Mouse (Mus musculus) left cerebral cortex, postnatal 10 days (tissue): ENCODE results near the gene Mylk. TPM values are rescaled to one million over a fixed set of nuclear protein-coding genes. Genes with fewer than 3 reads are reported as not detected.

ENCODE experiments used
- DNase-seq, 2 experiments: peaks; one replicate each; pipeline ENCODE4 v3.0.0; 2021 to 2022; ENCODE audit warnings: low spot score in 2 of 2, mixed read lengths in 1 of 2; ENCODE audit errors: extremely low spot score in 1 of 2
- intact Hi-C: fragments of 180-260 bp; cut with DNase I; formaldehyde crosslinking; loops from one replicate; pipeline ENCODE4 v1.15.1; 2025
- total RNA-seq, 2 experiments: library from RNA; stranded (reverse); gene quantifications; 2 replicates each; pipeline ENCODE4 v1.2.3; 2021

The Mylk gene
- total RNA-seq, 2 experiments from 2014 or later, result 8.2 to 8.5 TPM

DNA sequence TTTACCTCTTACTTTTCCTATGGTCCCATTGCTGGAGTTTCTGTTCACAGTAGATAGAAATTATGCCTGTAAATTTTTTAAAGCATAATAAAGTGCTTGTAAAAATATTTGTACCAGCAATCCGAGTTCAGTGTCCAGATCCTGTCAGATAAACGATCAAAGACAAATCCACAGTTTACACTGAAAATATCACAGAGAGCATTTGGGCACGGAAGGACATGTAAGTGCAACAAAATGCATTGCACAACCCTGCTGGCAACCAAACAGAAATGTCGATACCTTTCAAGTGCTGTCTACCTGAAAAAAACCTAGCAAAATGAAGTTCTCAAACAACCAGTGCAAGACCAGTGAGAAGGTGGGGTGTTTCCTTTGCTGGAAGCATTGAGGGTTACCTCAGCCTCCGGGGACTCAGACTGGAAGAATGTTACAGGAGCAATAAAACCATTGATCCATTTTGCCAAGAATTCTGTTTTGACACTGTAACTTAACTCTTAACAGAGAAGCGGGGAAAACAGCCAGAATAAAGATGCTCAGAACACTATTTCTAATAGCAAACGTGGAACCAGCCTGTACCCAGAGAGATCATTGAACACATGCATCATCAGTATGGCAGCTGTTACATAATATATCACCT is 80.2 kb downstream of the Mylk start:
- no peak for DNase-seq
- intact Hi-C loops, result no loop called here

DNA sequence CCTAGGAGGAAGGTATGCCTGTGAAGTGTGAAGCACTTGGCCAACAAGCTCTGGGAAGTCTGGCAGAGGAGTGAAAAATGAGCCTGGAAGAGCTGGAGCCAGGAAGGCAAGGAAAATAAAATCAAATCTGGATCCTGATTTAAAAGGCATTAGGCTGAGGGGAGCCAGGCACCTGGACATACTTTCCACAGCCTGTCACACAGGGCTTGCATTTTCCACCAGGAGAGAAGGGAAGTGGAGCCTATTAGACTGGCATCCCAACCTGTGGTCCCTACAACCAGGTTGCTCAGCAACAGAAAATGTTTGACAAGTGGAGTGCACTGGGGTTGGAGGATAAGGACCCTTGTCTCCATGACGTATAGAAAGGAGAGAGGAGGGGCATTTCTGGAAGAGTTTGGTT is 89.5 kb downstream of the Mylk start:
- intact Hi-C loops, result no loop called here

DNA sequence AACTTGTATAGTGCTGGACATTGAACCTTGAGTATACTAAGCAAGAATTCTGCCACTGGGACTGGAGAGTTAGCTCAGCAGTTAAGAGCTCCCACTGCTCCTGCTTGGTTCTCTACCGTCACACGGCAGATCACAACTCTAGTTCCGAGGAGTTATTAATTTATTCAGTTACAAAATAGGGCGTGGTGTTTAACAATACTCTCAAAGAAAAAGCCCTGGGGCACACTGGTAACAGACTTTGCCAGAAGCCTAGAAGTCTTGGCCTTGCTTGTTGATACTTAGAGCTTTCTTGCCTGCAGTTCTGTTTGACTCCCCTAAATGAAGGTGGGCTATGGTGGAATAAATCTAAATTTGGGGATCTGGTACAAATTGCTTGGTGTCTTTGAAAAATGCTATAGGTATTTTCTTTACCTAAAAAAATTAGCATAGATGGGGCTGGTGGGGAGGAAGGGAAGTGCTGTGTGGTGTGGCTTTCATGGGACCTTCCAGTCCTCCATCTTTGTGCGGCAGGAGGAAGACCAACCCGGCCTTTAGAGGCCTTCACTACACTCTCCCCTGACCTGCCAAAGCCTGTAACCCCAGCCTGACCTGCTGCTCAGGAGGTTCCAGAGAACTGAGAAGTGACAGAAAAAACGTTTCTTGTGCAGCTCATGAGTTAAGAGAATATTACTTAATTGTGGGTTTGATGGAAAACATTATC is 94.1 kb downstream of the Mylk start:
- DNase-seq, result no peak
- intact Hi-C loops, result no loop called here

More for the DNA sequence above, 89.5 kb downstream of the Mylk start:
- DNase-seq, result no peak

- no peak for DNase-seq
- intact Hi-C loops, result no loop called here
These were observed 94.8 kb downstream of the Mylk start for GRCm38 (mm10) chr16:34839704-34840331.

- DNase-seq, result peak in 1 of 2 experiments; percentile 8
- intact Hi-C loops, result no loop called here
These were observed 99.8 kb downstream of the Mylk start for GRCm38 (mm10) chr16:34844783-34845182.

- intact Hi-C loops, result no loop called here
- no peak for DNase-seq
These were observed 102.6 kb downstream of the Mylk start for GRCm38 (mm10) chr16:34847638-34848037.

GRCm38 (mm10) chr16:34854066-34854465 is 109.1 kb downstream of the Mylk start:
- no peak for DNase-seq
- intact Hi-C loops, result no loop called here

DNA sequence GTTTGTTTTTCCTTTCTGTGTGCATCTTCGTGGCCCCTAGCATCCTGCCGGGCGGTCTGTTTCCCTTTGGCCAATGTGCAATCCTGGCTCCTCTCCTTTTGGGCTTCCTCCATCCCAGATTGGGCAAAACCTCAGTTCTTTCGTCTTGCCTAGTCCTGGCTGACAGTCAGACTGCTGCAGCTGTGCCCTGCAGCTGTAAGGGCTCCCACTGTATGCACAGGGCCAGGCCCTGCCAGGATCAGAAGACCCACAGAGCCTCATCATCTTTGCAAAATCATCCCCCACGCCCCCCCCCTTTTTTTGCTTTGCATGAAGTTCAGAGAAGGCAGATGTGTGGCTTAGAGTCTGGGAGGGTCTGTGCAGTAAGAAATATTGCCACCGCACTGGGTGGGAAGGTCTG is 110.1 kb downstream of the Mylk start:
- DNase-seq, result no peak

GRCm38 (mm10) chr16:34855751-34856150 is 110.7 kb downstream of the Mylk start:
- intact Hi-C loops, result no loop called here
- DNase-seq, result no peak

More for the DNA sequence above, 110.1 kb downstream of the Mylk start:
- intact Hi-C loops, result no loop called here

DNA sequence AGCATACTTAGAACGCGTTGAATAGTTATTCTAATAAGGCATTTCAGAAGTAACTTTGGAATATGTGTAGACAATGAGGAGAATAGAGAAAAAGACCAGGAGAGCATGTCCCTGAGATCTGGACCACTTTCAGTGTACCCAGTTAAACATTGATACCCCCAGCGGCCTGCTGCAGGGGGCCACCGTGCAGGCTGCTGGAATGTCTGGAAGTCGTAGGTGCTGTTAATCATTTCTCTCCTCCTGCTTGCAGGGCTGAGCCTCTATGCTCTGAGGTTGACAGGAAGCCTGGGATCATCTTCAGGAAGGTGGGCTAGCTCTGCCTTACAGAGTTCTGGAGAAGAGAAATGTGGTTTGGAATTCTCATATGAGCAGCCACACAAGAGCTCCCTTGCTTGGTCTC is 112.6 kb downstream of the Mylk start:
- DNase-seq, result no peak
- intact Hi-C loops, result no loop called here

GRCm38 (mm10) chr16:34860761-34861160 is 115.8 kb downstream of the Mylk start:
- intact Hi-C loops, result loop anchor here (10.0 kb wide), 1 partner anchor 116 kb away; the partner anchor contains the start of gene Mylk
- DNase-seq, result no peak

DNA sequence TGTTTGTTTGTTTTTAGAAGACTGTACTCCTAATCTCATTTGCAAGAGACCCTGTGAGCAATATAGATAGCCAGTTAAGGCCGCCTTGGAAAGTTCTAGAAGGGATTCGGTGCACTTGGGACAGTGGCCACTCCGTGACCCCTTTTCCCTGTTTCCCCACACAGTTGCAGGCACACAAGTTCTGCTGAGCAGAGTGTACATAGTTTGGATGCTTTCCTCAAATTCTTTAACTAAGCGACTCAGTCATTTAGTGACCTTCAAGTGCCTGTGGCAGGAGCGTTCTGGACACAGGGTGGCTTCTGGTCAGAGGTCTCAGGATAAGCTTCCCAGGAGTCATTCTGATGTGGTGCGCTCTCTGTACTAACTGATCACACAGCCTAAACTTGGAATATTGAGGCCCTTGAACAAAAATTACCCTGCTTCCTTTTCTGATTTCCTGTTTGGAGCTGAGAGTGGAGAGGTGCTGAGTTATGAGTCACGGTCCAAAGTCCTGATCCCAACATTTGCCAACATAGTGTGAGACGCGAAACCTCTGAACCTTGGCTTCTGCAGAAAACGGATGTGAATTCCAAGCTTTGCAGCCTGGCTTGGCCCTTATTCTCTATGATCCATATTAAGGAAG is 116.8 kb downstream of the Mylk start:
- intact Hi-C loops, result loop anchor here (10.0 kb wide), 1 partner anchor 117 kb away; the partner anchor contains the start of gene Mylk
- no peak for DNase-seq

DNA sequence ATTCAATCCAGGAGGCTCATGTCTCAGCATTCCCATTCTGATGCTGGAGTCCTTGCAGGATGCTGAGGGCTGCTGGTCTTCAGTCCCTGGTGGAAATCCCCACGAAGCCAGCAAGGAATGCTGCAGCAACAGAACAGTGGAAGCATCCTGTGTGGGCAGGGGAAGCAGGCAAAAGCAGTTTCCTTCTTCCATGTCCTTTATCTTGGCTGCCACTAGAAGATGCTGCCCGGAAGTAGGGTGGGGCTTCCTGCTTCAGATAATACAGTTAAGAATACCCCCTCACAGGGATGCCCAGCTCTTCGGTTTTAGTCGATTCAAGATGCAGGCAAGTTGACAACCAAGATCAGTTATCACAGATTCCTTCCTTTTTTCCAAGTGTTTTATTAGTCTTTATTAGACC is 120.4 kb downstream of the Mylk start:
- intact Hi-C loops, result loop anchor here (10.0 kb wide), 1 partner anchor 121 kb away; the partner anchor contains the start of gene Mylk
- DNase-seq, result no peak

DNA sequence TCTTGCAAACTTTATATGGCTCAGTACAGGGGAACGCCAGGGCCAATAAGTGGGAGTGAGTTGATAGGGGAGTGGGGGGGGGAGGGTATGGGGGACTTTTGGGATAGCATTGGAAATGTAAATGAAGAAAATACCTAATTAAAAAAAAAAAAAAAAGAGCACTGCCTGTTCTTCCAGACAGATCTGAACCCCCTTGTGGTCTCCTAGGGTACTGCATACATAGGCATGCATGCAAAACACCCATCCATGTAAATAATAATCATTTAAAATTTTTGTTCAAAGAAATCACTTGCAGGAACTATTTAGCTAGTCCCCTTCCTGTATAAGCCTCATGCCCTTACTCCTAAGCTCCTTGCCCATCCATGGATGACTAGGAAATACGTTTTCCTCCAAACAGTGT is 122.2 kb downstream of the Mylk start:
- intact Hi-C loops, result loop anchor here (10.0 kb wide), 1 partner anchor 122 kb away; the partner anchor contains the start of gene Mylk
- DNase-seq, result no peak

GRCm38 (mm10) chr16:34880031-34880778 is 135.2 kb downstream of the Mylk start:
- no peak for DNase-seq
- intact Hi-C loops, result no loop called here

- no peak for DNase-seq
- intact Hi-C loops, result no loop called here
These were observed 135.8 kb downstream of the Mylk start for GRCm38 (mm10) chr16:34880815-34881214.

- no peak for DNase-seq
- intact Hi-C loops, result no loop called here
These were observed 142.0 kb downstream of the Mylk start for GRCm38 (mm10) chr16:34887037-34887436.

GRCm38 (mm10) chr16:34894016-34894415 is 149.0 kb downstream of the Mylk start:
- no peak for DNase-seq
- intact Hi-C loops, result no loop called here

- intact Hi-C loops, result no loop called here
These were observed 150.9 kb downstream of the Mylk start for GRCm38 (mm10) chr16:34895916-34896315.

More at GRCm38 (mm10) chr16:34895916-34896315, 150.9 kb downstream of the Mylk start:
- DNase-seq, result no peak
